Mouse (Mus musculus) embryonic facial prominence, embryonic 14.5 days (tissue): ENCODE measurements around the gene Efcab3. TPM values are rescaled to one million over a fixed set of nuclear protein-coding genes. Genes with fewer than 3 reads are reported as not detected.

Experiments used
- ATAC-seq: fragments of 200-750 bp; cut with Nextera tagmentation; 2 replicates; pipeline ENCODE4 v1.8.0; 2017; ENCODE audit warnings: low read depth, moderate number of reproducible peaks, moderate TSS enrichment
- DNase-seq: peaks from one replicate; pipeline ENCODE4 v3.0.0-alpha.2; 2015; ENCODE audit warnings: low spot score
- H3K27ac ChIP-seq: fragments of 300-500 bp; sonication (generic); replicated peaks from 2 replicates; pipeline ENCODE4 v1.5.1; 2014; ENCODE audit warnings: low read depth, mild to moderate bottlenecking, low read length, moderate library complexity
- H3K27me3 ChIP-seq: fragments of 300-500 bp; sonication (generic); replicated peaks from 2 replicates; pipeline ENCODE4 v1.6.1; 2014; ENCODE audit warnings: low read length; ENCODE audit not compliant: control insufficient read depth, insufficient read depth
- H3K36me3 ChIP-seq: fragments of 300-500 bp; sonication (generic); 2 replicates; pipeline ENCODE4 v1.6.1; 2014; ENCODE audit warnings: low read length, mixed read lengths; ENCODE audit not compliant: control insufficient read depth, insufficient read depth
- H3K4me1 ChIP-seq: fragments of 300-500 bp; sonication (generic); 2 replicates; pipeline ENCODE4 v1.6.1; 2014; ENCODE audit warnings: antibody characterized with exemption, low read length; ENCODE audit not compliant: control insufficient read depth, insufficient read depth
- H3K4me2 ChIP-seq: fragments of 300-500 bp; sonication (generic); 2 replicates; pipeline ENCODE4 v1.6.1; 2014; ENCODE audit warnings: low read depth, mild to moderate bottlenecking, low read length, moderate library complexity, mixed read lengths
- H3K4me3 ChIP-seq: fragments of 300-500 bp; sonication (generic); 2 replicates; pipeline ENCODE4 v1.5.1; 2014; ENCODE audit warnings: low read depth, mild to moderate bottlenecking, low read length
- H3K9ac ChIP-seq: fragments of 300-500 bp; sonication (generic); 2 replicates; pipeline ENCODE4 v1.6.1; 2014; ENCODE audit warnings: low read depth, mild to moderate bottlenecking, low read length, moderate library complexity, mixed read lengths
- H3K9me3 ChIP-seq: fragments of 300-500 bp; sonication (generic); 2 replicates; pipeline ENCODE4 v1.6.1; 2016; ENCODE audit warnings: low read length; ENCODE audit not compliant: control insufficient read depth
- WGBS: fragments of 180-500 bp; shearing (Covaris S2); extraction: QIAGEN DNeasy Blood & Tissue Kit; methylation state at CpG from one replicate; pipeline ENCODE4 v1.1.7; 2014; 5-methylcytosine and 5-hydroxymethylcytosine counted together
- polyA plus RNA-seq: library from polyadenylated mRNA; unstranded; fragments of >200 nt; fragmentation: Nextera tagmentation; extraction: Ambion mirVana; gene quantifications from 2 replicates; pipeline ENCODE4 v1.2.1, GENCODE M21; 2014

Efcab3 gene
- polyA plus RNA-seq, 1 experiment from 2014 or later = not detected

GRCm38 (mm10) chr11:105161411-105161810 is 98.0 kb downstream of the Efcab3 start:
- DNase-seq = no peak
- Histone ChIP-seq H3K27ac (no peak overlapping the region), H3K36me3 (no peaks in the 10 kb centered on the region), H3K9me3 (peaks cover 25% of the 10 kb centered on the region), H3K4me2 (no peak overlapping the region), H3K4me3 (no peak overlapping the region), H3K27me3 (no peaks in the 10 kb centered on the region), H3K4me1 (no peaks in the 10 kb centered on the region), H3K9ac (no peak overlapping the region)
- no peak for ATAC-seq
- WGBS = 77% methylated on average over 2 of the region's 2 CpGs

DNA sequence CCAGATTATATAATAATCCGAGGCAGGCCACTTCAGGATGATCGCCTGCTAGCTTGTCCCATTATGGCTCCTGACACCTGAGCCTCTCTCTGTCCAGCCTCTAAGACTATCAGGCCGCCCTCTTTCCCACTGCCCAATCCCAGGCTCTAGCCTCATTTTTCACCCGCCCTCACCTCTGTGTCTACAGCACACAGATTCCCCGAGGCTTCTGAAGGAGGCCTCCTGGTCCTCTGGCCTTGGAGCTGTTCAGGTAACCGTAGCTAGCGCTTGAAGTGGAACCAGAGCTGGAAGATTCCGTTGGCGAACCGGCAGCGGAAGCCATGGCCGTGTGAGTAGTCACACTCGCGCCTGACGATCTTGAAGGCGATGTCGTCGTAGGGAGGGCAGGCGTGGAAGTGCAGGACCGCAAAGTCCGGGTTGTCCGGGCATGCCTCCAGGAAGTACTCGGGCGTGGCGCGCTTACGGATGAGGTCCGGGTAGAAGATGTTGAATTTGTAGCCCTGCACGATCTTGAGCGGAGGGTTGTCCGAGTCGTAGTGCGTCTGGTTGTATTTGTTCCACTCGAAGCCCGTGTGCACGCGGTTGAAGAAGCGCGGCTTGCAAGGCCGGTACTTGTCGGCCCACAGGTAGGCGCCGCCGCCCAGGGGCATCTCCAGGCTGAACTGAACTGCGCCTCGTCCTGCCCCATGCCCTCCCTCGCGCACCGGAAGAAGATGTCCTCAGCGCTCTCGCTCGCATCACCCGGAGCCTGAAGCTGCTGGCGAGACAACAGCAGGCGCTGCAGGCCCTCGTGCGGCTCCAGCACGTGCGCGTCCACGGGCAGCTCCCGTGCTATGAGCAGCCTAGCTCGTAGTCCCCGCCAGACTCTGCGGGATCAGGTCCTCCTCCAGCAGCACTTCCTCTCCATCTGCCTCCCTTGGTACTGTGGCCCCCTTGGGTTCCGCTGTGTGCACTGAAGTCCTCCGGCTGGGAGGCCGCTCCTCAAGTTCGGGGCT is 101.4 kb downstream of the Efcab3 start:
- Histone ChIP-seq H3K27ac (no peak overlapping the region), H3K4me2 (no peak overlapping the region), H3K4me1 (no peaks in the 10 kb centered on the region), H3K9me3 (peaks cover 25% of the 10 kb centered on the region), H3K36me3 (no peaks in the 10 kb centered on the region), H3K9ac (no peak overlapping the region), H3K4me3 (no peak overlapping the region), H3K27me3 (no peaks in the 10 kb centered on the region)
- DNase-seq (no peak), ATAC-seq (no peak)
- 85% methylated on average over 54 of the region's 69 CpGs for WGBS

DNA sequence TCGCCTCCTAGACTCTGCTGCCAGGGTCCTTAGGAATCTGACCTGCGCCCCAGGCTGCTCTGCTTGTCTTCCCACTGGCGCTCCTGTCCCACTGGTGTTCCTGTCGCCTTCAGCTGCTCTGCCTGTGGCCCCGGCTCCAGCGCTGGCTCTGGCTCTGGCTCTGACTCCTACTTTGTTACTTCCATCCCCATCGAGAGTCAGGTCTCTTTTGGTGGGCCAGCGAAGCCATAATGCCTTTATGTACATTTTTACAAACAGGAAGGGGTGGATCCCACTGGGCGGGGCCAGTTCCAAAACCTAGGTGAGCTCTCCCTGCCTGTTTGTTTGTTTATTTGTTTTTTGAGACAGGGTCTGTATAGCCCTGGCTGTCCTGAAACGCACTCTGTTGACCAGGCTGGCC is 103.4 kb downstream of the Efcab3 start:
- Histone ChIP-seq H3K9me3 (peaks cover 25% of the 10 kb centered on the region), H3K4me3 (no peak overlapping the region), H3K36me3 (no peaks in the 10 kb centered on the region), H3K4me2 (no peak overlapping the region), H3K4me1 (no peaks in the 10 kb centered on the region), H3K27ac (no peak overlapping the region), H3K27me3 (no peaks in the 10 kb centered on the region), H3K9ac (no peak overlapping the region)
- WGBS = 97% methylated on average over 9 of the region's 10 CpGs
- ATAC-seq = no peak
- no peak for DNase-seq

Other genes with a start within 250 kb of the Efcab3 start
- 25.5 and 33.5 TPM in 2 replicates for gene Mettl2, start 62.8 kb downstream of the Efcab3 start, polyA plus RNA-seq
- gene Gm10842, start 83.3 kb downstream of the Efcab3 start, polyA plus RNA-seq = not detected in 2 replicates
- gene Tlk2, start 115.2 kb downstream of the Efcab3 start, polyA plus RNA-seq = 26.3 and 30.4 TPM in 2 replicates
- gene Mrc2, start 229.1 kb downstream of the Efcab3 start, polyA plus RNA-seq = 23.9 and 27.3 TPM in 2 replicates